Mouse (Mus musculus) small intestine, adult 2 months (tissue): Measurements from ENCODE around the gene Prrt4.

Source experiments
- CTCF ChIP-seq: fragments of 200-500 bp; IDR thresholded peaks from 2 replicates; pipeline ENCODE4 v1.5.1; 2012; ENCODE audit warnings: low read depth, mild to moderate bottlenecking, control low read depth, inconsistent platforms, low read length, moderate library complexity, mixed read lengths; ENCODE audit not compliant: insufficient replicate concordance, insufficient read length; ENCODE audit errors: extremely low read depth
- POLR2A ChIP-seq: fragments of 200-500 bp; IDR thresholded peaks from 2 replicates; pipeline ENCODE4 v1.6.1; 2012; ENCODE audit warnings: low read depth, mild to moderate bottlenecking, control low read depth, inconsistent platforms, low read length, moderate library complexity

DNA sequence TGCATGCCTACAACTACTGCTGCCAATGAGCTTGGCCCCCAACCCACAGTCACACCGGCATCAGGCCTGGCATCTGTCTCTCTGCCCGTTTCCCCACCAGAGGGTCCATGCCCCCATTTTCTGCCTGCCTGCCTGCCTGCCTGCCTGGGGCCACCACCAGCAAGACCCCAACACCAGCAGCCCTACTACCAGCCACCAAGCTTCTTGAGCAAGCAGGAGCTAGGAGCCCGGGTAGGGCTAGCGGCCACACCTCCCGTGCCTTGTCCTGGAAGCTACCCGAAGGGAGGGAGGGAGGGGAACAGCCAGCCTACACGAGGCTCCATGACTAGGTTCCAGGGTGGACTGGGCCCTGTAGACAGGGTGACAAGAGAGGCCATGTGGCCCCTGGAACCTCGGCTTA, 22.6 kb upstream of the Prrt4 start:
- TF ChIP-seq CTCF, result no peak
- TF ChIP-seq POLR2A, result no peak
